Mouse (Mus musculus): Measurements from ENCODE around the gene Htr5b.

The Htr5b gene

GRCm38 (mm10) chr1:121528399-121528720, at the start of gene Htr5b:
Gene Htr5b (minus strand): TSS chr1:121528465.
- DNase-seq (ENCODE audit: low spot score in 2 of 2), result no peak

GRCm38 (mm10) chr1:121577491-121577890, 49.2 kb upstream of the Htr5b start:
- no peak for DNase-seq (ENCODE audit: low spot score in 2 of 2)

- DNase-seq (ENCODE audit: low spot score in 2 of 2), result no peak
These were observed 42.3 kb upstream of the Htr5b start for GRCm38 (mm10) chr1:121570522-121570921.

- peak; percentile 92 to 98 for DNase-seq (ENCODE audit: low spot score in 2 of 2)
These were observed 39.5 kb upstream of the Htr5b start, which contains the start of gene Ddx18 for GRCm38 (mm10) chr1:121567521-121568489. Gene Ddx18 (minus strand): TSS chr1:121567989.

- DNase-seq (ENCODE audit: low spot score in 2 of 2), result no peak
These were observed 29.6 kb upstream of the Htr5b start for GRCm38 (mm10) chr1:121557861-121558260.

GRCm38 (mm10) chr1:121551457-121551835, 23.2 kb upstream of the Htr5b start:
- DNase-seq (ENCODE audit: low spot score in 2 of 2), result no peak

- DNase-seq (ENCODE audit: low spot score in 2 of 2), result no peak
These were observed 22.7 kb upstream of the Htr5b start for GRCm38 (mm10) chr1:121550801-121551456.

- DNase-seq (ENCODE audit: low spot score in 2 of 2), result no peak
These were observed 21.2 kb upstream of the Htr5b start for GRCm38 (mm10) chr1:121549456-121549855.

GRCm38 (mm10) chr1:121548667-121549066, 20.4 kb upstream of the Htr5b start:
- DNase-seq (ENCODE audit: low spot score in 2 of 2), result no peak

- no peak for DNase-seq (ENCODE audit: low spot score in 2 of 2)
These were observed 18.6 kb upstream of the Htr5b start for GRCm38 (mm10) chr1:121546844-121547243.

- DNase-seq (ENCODE audit: low spot score in 2 of 2), result no peak
These were observed 12.1 kb upstream of the Htr5b start for GRCm38 (mm10) chr1:121540361-121540760.

- DNase-seq (ENCODE audit: low spot score in 2 of 2), result no peak
These were observed 3.2 kb upstream of the Htr5b start for GRCm38 (mm10) chr1:121531439-121531838.

- no peak for DNase-seq (ENCODE audit: low spot score in 2 of 2)
These were observed 1.0 kb upstream of the Htr5b start for GRCm38 (mm10) chr1:121529286-121529685.

GRCm38 (mm10) chr1:121527600-121528398, 466 bp downstream of the Htr5b start:
- DNase-seq (ENCODE audit: low spot score in 2 of 2), result no peak

- no peak for DNase-seq (ENCODE audit: low spot score in 2 of 2)
These were observed 1.2 kb downstream of the Htr5b start for GRCm38 (mm10) chr1:121527061-121527460.

GRCm38 (mm10) chr1:121518609-121519008, 9.7 kb downstream of the Htr5b start:
- no peak for DNase-seq (ENCODE audit: low spot score in 2 of 2)

- no peak for DNase-seq (ENCODE audit: low spot score in 2 of 2)
These were observed 16.3 kb downstream of the Htr5b start for GRCm38 (mm10) chr1:121511966-121512365.

- no peak for DNase-seq (ENCODE audit: low spot score in 2 of 2)
These were observed 17.1 kb downstream of the Htr5b start for GRCm38 (mm10) chr1:121511186-121511585.

GRCm38 (mm10) chr1:121510420-121511140, 17.7 kb downstream of the Htr5b start:
- DNase-seq (ENCODE audit: low spot score in 2 of 2), result no peak

- no peak for DNase-seq (ENCODE audit: low spot score in 2 of 2)
These were observed 19.5 kb downstream of the Htr5b start for GRCm38 (mm10) chr1:121508729-121509128.

GRCm38 (mm10) chr1:121497093-121497492, 31.2 kb downstream of the Htr5b start:
- no peak for DNase-seq (ENCODE audit: low spot score in 2 of 2)
